Mouse (Mus musculus) lung, postnatal 36 days (tissue): ENCODE measurements around the gene Slmap.
"Not testable (repeated sequence)": the region's sequence is repeated elsewhere in the genome, so short reads cannot be mapped to it uniquely, and the experiment has no call there.

Experiments
- DNase-seq: peaks from one replicate; pipeline ENCODE4 v3.0.0; 2022; ENCODE audit warnings: mixed read lengths

Gene Slmap

DNA sequence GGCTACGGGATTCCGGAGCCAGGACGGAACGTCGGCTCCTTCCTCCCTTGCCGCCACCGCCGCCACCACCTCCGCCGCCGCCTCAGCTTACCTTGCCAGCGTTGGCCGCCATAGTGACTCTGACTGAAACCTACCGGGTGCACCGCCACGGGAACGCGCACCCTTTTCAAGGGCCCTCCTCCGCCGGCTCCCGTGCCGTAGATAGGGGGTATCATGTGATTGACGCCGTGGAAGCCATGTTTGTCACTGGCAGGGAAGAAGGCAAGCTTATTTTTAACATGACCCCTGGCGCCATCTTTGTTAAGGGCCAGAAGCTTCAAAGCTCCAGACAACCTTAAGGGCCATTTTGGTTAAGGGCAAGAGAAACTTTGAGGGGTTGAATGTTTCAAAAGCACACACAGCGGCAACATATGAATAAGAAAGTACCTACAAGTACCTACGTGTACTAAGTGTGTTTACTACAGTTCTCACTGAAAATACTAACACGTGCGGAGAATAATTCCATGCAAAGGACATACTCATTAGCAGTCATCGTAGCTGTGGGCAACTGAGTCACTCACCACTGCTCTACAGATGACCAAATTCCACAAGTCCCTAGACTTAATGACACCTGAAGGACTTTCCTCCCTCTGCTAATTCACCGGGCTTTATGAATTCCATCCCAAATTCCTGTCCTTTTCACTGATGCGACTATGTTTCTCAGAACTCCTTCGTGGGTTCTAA lies at the start of gene Slmap:
TSS of gene Slmap (minus strand) at position 175 of the 723 bp plus-strand sequence.
- peak; percentile 100 for DNase-seq

DNA sequence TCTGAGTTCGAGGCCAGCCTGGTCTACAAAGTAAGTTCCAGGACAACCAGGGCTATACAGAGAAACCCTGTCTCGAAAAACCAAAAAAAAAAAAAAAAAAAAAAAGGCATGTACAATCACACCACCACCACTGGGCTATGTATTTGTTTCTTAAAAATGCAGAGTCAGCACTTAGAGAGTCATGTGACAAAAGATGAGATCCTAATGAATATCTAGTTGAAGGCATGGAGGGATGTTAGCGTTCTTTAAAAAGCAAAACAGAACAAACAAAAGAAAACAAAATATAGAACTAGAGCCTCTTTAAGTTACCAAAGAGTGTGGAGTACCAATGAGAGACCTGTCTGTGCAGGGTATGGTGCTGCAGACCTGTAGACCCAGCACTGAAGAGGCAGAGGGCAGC lies 48.9 kb upstream of the Slmap start:
- DNase-seq = no peak

DNA sequence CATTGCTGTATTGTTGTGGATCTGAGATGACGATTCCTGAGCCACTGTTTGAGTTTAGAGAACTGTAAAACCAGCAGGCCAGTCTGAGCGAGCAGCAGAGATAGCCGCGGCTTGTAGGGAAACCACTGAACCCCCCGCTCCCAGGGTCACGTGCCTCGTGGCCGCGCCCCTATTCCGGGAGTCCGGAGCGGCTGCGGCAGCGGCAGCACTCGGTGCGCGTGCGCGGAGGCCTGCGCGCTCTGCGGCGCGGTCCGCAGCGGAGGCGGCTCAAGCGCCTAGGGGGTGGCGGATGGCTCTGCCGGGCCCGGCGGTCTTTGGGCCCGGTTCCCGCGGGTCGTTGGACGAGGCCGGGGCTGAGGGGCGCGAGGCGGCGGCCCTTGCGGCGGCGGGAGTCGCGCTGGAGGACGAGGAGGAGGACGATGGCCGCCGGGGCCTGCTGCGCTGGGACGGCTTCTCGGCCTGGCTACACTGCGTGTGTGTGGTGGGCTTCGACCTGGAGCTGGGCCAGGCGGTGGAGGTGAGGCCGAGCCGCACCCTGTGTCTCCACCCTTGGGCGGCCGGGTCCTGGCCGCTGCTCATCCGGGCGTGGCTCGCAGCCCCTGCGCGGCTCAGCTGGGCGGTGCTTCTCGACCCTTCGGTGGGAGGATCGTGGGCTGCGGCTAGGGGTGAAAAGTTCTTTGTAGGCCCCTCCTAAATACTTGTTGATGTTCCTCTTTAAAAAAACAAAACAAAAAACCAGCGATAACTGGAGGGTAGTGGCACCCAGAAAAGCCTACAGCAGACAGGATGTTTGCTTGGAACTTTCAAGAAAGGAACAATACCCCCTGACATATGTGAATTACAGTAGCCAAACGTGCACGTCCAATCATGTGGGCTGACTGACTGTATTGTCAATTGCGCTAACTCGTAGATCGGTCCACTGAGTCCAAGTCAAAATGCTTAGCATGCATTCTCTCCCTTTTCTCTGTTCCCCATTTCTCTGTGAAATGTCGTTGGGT lies 44.9 kb upstream of the Slmap start:
- DNase-seq = peak; percentile 93

GRCm38 (mm10) chr14:26578791-26579191 lies 44.1 kb upstream of the Slmap start:
- DNase-seq = no peak

DNA sequence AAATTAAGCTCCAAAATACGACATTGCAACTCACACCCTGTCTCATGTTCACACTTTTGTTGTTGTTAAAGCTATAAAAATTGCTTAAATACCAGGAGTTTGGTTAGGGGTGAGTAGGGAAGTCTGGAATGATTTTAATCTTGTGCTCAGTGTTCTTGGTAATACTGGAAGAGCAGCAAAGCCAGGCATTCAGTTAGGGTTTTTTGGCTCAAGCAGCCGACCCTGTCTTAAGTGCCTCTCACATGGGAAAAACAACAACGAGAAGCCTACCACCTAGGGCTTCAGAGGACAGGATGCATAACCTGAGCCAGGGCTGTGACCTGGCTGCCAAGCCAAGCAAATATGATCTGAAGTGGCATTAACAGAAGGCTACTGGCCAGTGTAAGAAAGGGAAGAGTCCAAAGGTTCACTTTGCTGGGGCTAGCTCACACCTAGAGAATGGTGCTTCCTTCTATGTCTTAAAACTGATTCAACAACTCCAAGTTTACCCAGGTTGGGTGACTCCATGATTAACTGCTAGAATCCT lies 41.6 kb upstream of the Slmap start:
- DNase-seq = no peak

- not testable (repeated sequence) for DNase-seq
Measured at GRCm38 (mm10) chr14:26573556-26573955, 38.8 kb upstream of the Slmap start, which contains the start of gene Dennd6a. Dennd6a (plus strand) TSS chr14:26573856.

DNA sequence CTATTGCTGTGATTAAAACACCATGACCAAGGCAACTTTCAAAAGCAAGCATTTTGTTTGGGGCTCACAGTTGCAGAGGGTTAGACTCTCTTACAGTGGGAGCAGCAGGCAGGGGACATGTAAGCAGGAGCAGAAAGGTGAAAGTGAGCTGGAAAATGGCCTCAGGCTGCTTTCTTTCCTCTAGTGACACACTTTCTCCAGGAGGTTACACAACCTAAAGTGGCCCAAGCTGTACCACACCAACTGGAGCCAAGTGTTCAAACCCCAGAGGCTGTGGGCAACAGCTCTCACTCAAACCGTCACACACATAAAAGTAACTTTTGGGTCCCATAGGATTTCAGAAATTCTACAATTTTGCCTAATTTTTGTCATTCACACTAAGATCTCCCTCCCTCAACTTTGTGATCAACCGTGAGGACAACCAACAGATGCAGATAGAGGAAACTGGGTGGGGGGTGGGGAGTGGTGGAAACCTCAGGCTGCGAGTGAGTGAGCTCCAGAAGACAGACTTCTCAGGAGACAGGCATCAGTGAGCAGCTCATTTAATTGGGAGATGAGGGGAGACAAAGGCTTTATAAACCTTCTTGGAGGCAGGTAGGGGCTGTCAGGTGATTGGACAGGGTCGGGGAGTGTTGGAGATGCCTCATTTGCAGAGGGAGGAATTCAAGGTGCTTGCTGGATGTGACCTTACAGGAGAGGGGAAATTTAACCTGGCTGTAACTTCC lies 37.4 kb upstream of the Slmap start:
- DNase-seq = no peak

DNA sequence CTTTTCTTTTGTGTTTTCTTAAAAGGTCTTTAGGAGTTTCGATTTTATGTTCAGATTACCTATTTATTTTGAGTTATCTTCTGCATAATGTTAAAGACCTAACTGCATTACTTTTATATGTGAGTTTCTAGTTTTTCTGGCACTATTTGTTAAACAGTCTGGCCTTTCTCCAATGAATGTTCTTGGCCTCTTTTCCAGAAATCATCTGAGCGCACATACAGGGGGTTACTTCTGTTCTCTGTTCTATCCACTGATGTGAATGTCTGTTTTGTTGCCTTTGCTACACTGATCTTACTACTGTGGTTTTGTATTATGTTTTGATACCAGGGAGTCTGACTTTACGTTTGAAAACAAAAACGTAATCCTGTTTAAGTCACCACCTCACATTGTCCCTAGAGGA lies 35.1 kb upstream of the Slmap start:
- no peak for DNase-seq

GRCm38 (mm10) chr14:26562247-26562646 lies 27.5 kb upstream of the Slmap start:
- no peak for DNase-seq

GRCm38 (mm10) chr14:26558536-26558935 lies 23.8 kb upstream of the Slmap start:
- no peak for DNase-seq

GRCm38 (mm10) chr14:26557581-26557980 lies 22.9 kb upstream of the Slmap start:
- peak; percentile 56 for DNase-seq

- DNase-seq = no peak
Measured at GRCm38 (mm10) chr14:26552853-26553252, 18.1 kb upstream of the Slmap start.

DNA sequence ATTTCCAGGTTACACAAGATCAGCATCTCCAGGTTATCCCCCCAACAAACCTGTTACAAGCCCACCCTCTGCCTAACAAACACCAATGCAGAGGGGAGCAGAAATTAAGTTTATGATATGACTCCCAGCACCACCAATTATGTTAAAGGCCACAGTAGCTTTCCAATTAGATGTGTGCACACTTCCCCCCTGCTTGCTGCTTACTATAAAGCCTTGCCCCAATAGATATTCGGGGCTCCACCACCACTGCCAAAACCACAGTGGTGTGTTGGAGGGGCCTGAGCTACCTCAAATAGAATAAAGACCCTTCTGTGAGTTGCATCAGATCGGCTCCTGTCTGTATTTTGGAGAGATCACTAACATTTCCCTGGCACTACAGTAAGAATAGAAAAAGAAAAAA lies 17.7 kb upstream of the Slmap start:
- DNase-seq = no peak

DNA sequence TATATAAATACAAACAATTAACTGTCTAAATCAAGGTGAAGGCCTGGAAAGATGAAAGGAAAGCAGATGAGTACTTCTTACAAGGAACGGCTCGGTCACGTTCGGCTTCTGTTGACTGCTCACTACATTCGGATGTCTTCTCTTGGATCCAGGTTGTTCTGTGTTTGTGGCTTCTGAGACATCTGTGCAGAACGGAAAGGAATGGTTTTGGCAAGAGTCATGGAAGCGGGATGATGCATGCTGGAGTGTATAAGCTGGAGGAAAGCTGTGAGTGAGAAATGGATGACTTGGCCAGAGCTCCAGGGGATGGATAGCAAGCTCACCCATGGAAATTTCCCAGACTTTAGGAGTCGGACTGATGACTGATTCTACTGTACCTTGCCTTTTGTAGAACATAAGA lies 16.0 kb upstream of the Slmap start:
- DNase-seq = no peak

- no peak for DNase-seq
Measured at GRCm38 (mm10) chr14:26547516-26548488, 13.1 kb upstream of the Slmap start.

DNA sequence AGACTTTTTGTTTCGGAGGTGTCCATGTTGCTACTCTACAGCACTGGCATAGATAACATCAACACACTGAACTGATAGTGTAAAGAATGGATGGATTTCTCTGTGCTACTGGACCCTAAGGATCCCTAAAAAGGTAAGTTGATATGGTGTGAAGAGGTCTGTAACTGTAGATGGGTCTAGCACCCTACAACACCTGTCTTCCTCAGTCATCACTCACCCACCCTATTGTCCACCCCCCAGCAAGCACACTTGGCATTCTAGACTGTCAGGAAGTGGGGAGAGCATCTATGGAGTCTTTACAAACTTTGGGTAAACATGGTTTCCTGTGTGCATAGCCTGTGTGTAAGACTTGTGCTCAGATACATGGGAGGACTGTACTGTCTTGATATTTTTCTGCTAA lies 7.4 kb upstream of the Slmap start:
- DNase-seq = no peak

GRCm38 (mm10) chr14:26540577-26540976 lies 5.8 kb upstream of the Slmap start:
- DNase-seq = no peak

DNA sequence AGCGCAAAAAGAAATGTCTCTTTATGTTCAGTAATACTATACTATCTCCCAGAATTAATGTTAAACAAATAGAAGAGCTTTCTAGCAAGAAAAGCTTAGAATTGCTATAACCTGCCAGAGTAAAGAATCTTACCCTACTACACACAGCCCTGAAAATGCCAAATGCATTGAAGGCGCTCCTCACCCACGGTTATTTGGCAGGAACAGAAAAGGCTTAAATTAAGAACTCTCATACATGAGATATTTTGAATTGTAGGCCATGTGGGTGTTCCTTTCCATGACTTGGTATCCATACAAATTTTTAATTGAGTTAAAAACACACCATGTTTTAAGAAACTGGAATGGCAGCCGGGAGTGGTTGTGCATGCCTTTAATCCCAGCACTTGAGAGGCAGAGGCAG lies 4.5 kb upstream of the Slmap start:
- no peak for DNase-seq

GRCm38 (mm10) chr14:26533821-26534756 lies 642 bp downstream of the Slmap start:
- DNase-seq = peak; percentile 50

GRCm38 (mm10) chr14:26533267-26533666 lies 1.5 kb downstream of the Slmap start:
- DNase-seq = no peak
